Mouse (Mus musculus) heart, adult 2 months (tissue): ENCODE measurements around the gene Klk1b22. TPM values are rescaled to one million over a fixed set of nuclear protein-coding genes. Genes with fewer than 3 reads are reported as not detected.

ENCODE experiments used
- DNase-seq, 2 experiments: peaks; one replicate each; pipeline ENCODE4 v3.0.0; 2021
- H3K27ac ChIP-seq: fragments of 200-600 bp; 2 replicates; pipeline ENCODE4 v1.8.1; 2022
- H3K27me3 ChIP-seq: fragments of 200-500 bp; 2 replicates; pipeline ENCODE4 v1.6.1; 2012; ENCODE audit warnings: mild to moderate bottlenecking, low read length, inconsistent platforms, mixed read lengths; ENCODE audit not compliant: control insufficient read depth, insufficient read depth
- H3K36me3 ChIP-seq: fragments of 200-500 bp; 2 replicates; pipeline ENCODE4 v1.6.1; 2012; ENCODE audit warnings: low read length, inconsistent platforms; ENCODE audit not compliant: control insufficient read depth, insufficient read depth
- H3K4me1 ChIP-seq: fragments of 200-500 bp; 2 replicates; pipeline ENCODE4 v1.6.1; 2011; ENCODE audit warnings: low read length; ENCODE audit not compliant: control insufficient read depth, insufficient read depth
- H3K4me3 ChIP-seq: fragments of 200-600 bp; 2 replicates; pipeline ENCODE4 v1.8.1; 2022
- H3K79me2 ChIP-seq: fragments of 200-500 bp; replicated peaks from 2 replicates; pipeline ENCODE4 v1.6.1; 2012; ENCODE audit warnings: mild to moderate bottlenecking, inconsistent platforms, low read length, moderate library complexity, mixed read lengths; ENCODE audit not compliant: control insufficient read depth, insufficient read depth
- H3K9ac ChIP-seq: fragments of 200-500 bp; 2 replicates; pipeline ENCODE4 v1.6.1; 2012; ENCODE audit warnings: low read depth, mild to moderate bottlenecking, control low read depth, inconsistent platforms, low read length, mixed read lengths
- CTCF ChIP-seq: fragments of 200-600 bp; IDR thresholded peaks from 2 replicates; pipeline ENCODE4 v1.8.1; 2022; ENCODE audit warnings: antibody characterized with exemption, mild to moderate bottlenecking, moderate library complexity
- EP300 ChIP-seq: fragments of 200-500 bp; IDR thresholded peaks from 2 replicates; pipeline ENCODE4 v1.6.1; 2011; ENCODE audit warnings: low read depth, low read length, control low read depth; ENCODE audit not compliant: insufficient read depth
- POLR2A ChIP-seq: fragments of 200-500 bp; IDR thresholded peaks from 2 replicates; pipeline ENCODE4 v1.6.1; 2011; ENCODE audit warnings: mild to moderate bottlenecking, low read depth, low read length, control low read depth; ENCODE audit not compliant: insufficient read depth
- WGBS: fragments of 180-500 bp; shearing (Covaris S2); methylation state at CpG from one replicate; pipeline ENCODE4 v1.1.7; 2018; 5-methylcytosine and 5-hydroxymethylcytosine counted together
- intact Hi-C: fragments of 180-260 bp; cut with DNase I; formaldehyde crosslinking; loops from one replicate; pipeline ENCODE4 v1.15.1; 2025
- polyA plus RNA-seq: library from polyadenylated mRNA; depleted of rRNA; stranded (reverse); fragments of >200 nt; gene quantifications from 2 replicates; pipeline ENCODE4 v1.2.3, GENCODE M21; 2012; rRNA removed
- total RNA-seq, 2 experiments: library from RNA; stranded (reverse); gene quantifications; 2 replicates each; pipeline ENCODE4 v1.2.3; 2021

The Klk1b22 gene
- total and polyA plus RNA-seq, 3 experiments = not detected

DNA sequence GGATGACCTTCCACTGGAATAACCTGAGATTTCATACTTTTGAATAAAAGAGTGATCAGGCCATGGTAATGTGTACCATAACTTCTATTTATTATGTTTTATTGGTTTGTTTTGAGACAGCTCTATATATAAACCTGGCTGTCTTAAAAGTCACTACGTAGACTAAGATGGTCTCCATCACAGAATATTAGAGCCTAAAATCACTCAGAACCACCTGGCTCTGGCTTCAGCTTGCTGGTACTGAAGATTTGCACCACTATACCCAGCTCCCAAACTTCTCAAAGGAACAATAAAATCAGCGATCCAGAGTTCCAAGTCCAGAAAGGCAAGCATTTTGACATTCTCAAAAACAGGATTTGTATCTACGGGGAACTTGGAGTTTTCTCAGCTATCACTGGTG is 24.0 kb downstream of the Klk1b22 start, which contains the start of gene Klk1b16:
Gene Klk1b16, plus strand, starts transcription at position 301 of the 400 bp plus-strand sequence.
- 90% methylated on average over 3 of the region's 3 CpGs for WGBS
- no peaks in the 10 kb centered on the region for H3K4me1 ChIP-seq

More for the DNA sequence above, 24.0 kb downstream of the Klk1b22 start, which contains the start of gene Klk1b16:
- no peaks in the 10 kb centered on the region for H3K36me3 ChIP-seq
- H3K27ac ChIP-seq = no peak within 1 kb of the TSS
- intact Hi-C loops = no loop called here
- H3K79me2 ChIP-seq = no peaks in the 10 kb centered on the region
- no peaks in the 10 kb centered on the region for H3K27me3 ChIP-seq
- no peak within 1 kb of the TSS for H3K4me3 ChIP-seq
- no peak for DNase-seq
- H3K9ac ChIP-seq = no peak within 1 kb of the TSS
- TF ChIP-seq EP300 (no peak), CTCF (no peak), POLR2A (no peak)

Other genes starting within 250 kb of the Klk1b22 start
- not detected for gene Klk4, start 231.5 kb upstream of the Klk1b22 start, total RNA-seq
- not detected in 2 replicates for gene Klk4, start 231.5 kb upstream of the Klk1b22 start, polyA plus RNA-seq
- gene Klk15, start 178.9 kb upstream of the Klk1b22 start, total RNA-seq = not detected
- not detected in 2 replicates for gene Klk15, start 178.9 kb upstream of the Klk1b22 start, polyA plus RNA-seq
- not detected for gene Klk1b8, start 162.0 kb upstream of the Klk1b22 start, total RNA-seq
- gene Klk1b8, start 162.0 kb upstream of the Klk1b22 start, polyA plus RNA-seq = not detected in 2 replicates
- gene Klk1b1, start 145.9 kb upstream of the Klk1b22 start, total RNA-seq = not detected
- gene Klk1b1, start 145.9 kb upstream of the Klk1b22 start, polyA plus RNA-seq = not detected in 2 replicates
- not detected for gene Klk1b9, start 136.6 kb upstream of the Klk1b22 start, total RNA-seq
- not detected in 2 replicates for gene Klk1b9, start 136.6 kb upstream of the Klk1b22 start, polyA plus RNA-seq
- not detected for gene Klk1b11, start 116.8 kb upstream of the Klk1b22 start, total RNA-seq
- gene Klk1b11, start 116.8 kb upstream of the Klk1b22 start, polyA plus RNA-seq = not detected in 2 replicates
- 1 to 10 TPM; 1.5 to 2.6 TPM for gene Klk1b26, start 100.5 kb upstream of the Klk1b22 start, total RNA-seq
- 0.15 and 0.90 TPM in 2 replicates for gene Klk1b26, start 100.5 kb upstream of the Klk1b22 start, polyA plus RNA-seq
- gene Klk1b27, start 60.4 kb upstream of the Klk1b22 start, total RNA-seq = not detected
- gene Klk1b27, start 60.4 kb upstream of the Klk1b22 start, polyA plus RNA-seq = not detected in 2 replicates
- not detected for gene Klk1b21, start 10.3 kb upstream of the Klk1b22 start, total RNA-seq
- not detected in 2 replicates for gene Klk1b21, start 10.3 kb upstream of the Klk1b22 start, polyA plus RNA-seq
- gene Klk1b16, start 24.1 kb downstream of the Klk1b22 start, total RNA-seq = not detected
- gene Klk1b16, start 24.1 kb downstream of the Klk1b22 start, polyA plus RNA-seq = not detected in 2 replicates
- not detected for gene Klk1b24, start 75.6 kb downstream of the Klk1b22 start, total RNA-seq
- gene Klk1b24, start 75.6 kb downstream of the Klk1b22 start, polyA plus RNA-seq = not detected in 2 replicates
- not detected for gene Klk1b3, start 85.5 kb downstream of the Klk1b22 start, total RNA-seq
- not detected in 2 replicates for gene Klk1b3, start 85.5 kb downstream of the Klk1b22 start, polyA plus RNA-seq
- gene Klk1b4, start 94.8 kb downstream of the Klk1b22 start, total RNA-seq = not detected
- gene Klk1b4, start 94.8 kb downstream of the Klk1b22 start, polyA plus RNA-seq = 0.14 TPM in 1 of 2 replicates, not detected in the other
- gene Klk1b5, start 103.3 kb downstream of the Klk1b22 start, total RNA-seq = not detected
- gene Klk1b5, start 103.3 kb downstream of the Klk1b22 start, polyA plus RNA-seq = not detected in 2 replicates
- gene Klk1, start 112.7 kb downstream of the Klk1b22 start, total RNA-seq = not detected
- 0.38 and 0.62 TPM in 2 replicates for gene Klk1, start 112.7 kb downstream of the Klk1b22 start, polyA plus RNA-seq
- not detected for gene Gm36864, start 123.5 kb downstream of the Klk1b22 start, total RNA-seq
- gene Gm36864, start 123.5 kb downstream of the Klk1b22 start, polyA plus RNA-seq = not detected in 2 replicates
- gene 1700028J19Rik, start 134.0 kb downstream of the Klk1b22 start, total RNA-seq = under 1 TPM; 0.68 to 0.70 TPM
- gene 1700028J19Rik, start 134.0 kb downstream of the Klk1b22 start, polyA plus RNA-seq = 1.3 and 2.1 TPM in 2 replicates
- gene 2410002F23Rik, start 134.0 kb downstream of the Klk1b22 start, total RNA-seq = 10 to 100 TPM; 12.0 to 12.3 TPM
- gene 2410002F23Rik, start 134.0 kb downstream of the Klk1b22 start, polyA plus RNA-seq = 29.5 and 37.6 TPM in 2 replicates
- not detected for gene Acp4, start 144.7 kb downstream of the Klk1b22 start, total RNA-seq
- not detected in 2 replicates for gene Acp4, start 144.7 kb downstream of the Klk1b22 start, polyA plus RNA-seq
- gene Gm15517, start 148.8 kb downstream of the Klk1b22 start, total RNA-seq = not detected
- not detected in 2 replicates for gene Gm15517, start 148.8 kb downstream of the Klk1b22 start, polyA plus RNA-seq
- gene Clec11a, start 194.2 kb downstream of the Klk1b22 start, total RNA-seq = 1 to 10 TPM in 1 of 2 experiments, under 1 TPM in 1; 0.60 to 1.1 TPM
- 1.8 and 2.0 TPM in 2 replicates for gene Clec11a, start 194.2 kb downstream of the Klk1b22 start, polyA plus RNA-seq
- 1 to 10 TPM; 1.2 to 2.3 TPM for gene Shank1, start 197.6 kb downstream of the Klk1b22 start, total RNA-seq
- gene Shank1, start 197.6 kb downstream of the Klk1b22 start, polyA plus RNA-seq = 0.94 and 1.1 TPM in 2 replicates